Mouse (Mus musculus): ENCODE data around the gene Sst. TPM values are rescaled to one million over a fixed set of nuclear protein-coding genes. Genes with fewer than 3 reads are reported as not detected.
"Not testable (repeated sequence)": the region's sequence is repeated elsewhere in the genome, so short reads cannot be mapped to it uniquely, and the experiment has no call there.

The Sst gene
- total RNA-seq (2021): not detected

DNA sequence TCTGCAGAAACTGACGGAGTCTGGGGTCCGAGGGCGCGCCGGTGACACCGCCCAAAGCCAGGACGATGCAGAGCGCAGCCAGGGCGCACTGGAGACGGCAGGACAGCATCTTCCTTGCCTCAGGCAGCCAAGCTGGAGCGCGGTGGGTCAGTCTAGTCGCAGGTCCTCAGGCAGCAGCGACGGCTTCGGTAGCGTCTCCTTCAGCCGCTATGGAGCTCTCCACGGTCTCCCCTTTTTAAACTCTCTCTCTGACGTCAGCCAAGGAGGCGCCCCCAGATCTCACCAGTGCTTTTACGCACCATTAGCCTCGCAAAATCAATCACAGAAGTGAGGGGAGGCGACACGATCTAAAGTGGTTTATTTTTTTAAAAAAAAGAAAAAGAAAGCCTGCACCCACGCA, at the start of gene Sst:
Sst (minus strand) TSS at position 323 of the 400 bp plus-strand sequence.
- intact Hi-C loops (cut with DNase I): no loop called here
- no peak for DNase-seq

DNA sequence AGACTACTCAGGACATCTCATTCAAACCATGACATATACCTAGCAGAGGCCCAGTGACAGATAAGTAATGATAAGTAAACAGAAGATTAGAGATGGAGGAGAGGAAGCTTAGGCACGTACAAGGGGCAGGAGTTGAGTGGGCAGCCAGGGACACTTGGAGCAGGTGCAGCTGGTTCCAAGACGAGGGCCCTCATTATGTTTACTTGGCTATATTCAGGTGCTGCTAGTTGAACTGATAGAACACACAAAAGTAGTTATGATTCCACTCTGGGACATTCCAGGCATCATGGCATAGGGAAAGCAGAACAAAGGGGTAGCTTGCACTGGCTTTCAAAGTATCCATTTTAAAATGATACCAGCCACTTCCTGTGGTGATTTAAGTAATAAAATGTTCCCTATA, 43.6 kb upstream of the Sst start:
- intact Hi-C loops (cut with DNase I): no loop called here
- DNase-seq: no peak

DNA sequence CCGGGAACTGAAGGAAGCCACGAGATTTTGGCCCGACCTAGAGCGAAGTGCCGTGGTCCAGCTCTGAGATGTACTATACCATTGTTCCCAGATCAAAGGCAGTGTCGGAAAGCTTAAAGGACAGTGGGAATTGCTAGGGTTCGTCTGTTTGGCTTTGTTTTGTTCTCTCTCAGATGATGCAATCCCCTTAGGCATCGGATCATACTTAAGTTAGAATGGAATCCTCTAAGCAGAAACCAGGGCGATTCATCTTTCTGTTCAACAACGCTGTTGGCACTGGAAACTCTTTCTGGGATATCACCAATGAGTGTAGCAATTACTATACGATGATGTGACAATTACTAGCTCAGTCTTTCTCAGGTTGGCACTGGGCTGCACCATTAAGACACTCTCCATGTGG, 41.5 kb upstream of the Sst start, which contains the start of gene Rtp2:
Rtp2 (minus strand) TSS at position 101 of the 400 bp plus-strand sequence.
- DNase-seq: no peak
- intact Hi-C loops (cut with DNase I): no loop called here

DNA sequence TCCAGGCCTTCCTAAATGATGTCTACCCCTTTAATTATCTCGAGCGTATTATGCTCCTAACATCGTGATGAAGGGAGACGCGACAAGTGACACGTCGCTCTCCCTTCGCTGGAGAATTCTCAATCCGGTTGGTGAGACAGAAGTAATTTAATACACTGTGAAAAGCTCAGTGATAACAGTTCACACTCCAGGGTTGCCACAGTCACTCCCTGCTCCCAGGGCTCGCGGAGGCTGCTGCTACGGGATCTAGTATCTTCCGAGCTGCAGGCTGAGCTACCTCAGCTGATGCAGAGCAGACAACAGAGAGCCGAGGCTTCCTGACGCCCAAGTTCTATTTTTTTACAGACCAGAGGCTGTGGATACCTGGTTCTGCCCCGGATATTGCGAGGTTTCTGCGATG, 40.5 kb upstream of the Sst start:
- DNase-seq: no peak
- intact Hi-C loops (cut with DNase I): no loop called here

DNA sequence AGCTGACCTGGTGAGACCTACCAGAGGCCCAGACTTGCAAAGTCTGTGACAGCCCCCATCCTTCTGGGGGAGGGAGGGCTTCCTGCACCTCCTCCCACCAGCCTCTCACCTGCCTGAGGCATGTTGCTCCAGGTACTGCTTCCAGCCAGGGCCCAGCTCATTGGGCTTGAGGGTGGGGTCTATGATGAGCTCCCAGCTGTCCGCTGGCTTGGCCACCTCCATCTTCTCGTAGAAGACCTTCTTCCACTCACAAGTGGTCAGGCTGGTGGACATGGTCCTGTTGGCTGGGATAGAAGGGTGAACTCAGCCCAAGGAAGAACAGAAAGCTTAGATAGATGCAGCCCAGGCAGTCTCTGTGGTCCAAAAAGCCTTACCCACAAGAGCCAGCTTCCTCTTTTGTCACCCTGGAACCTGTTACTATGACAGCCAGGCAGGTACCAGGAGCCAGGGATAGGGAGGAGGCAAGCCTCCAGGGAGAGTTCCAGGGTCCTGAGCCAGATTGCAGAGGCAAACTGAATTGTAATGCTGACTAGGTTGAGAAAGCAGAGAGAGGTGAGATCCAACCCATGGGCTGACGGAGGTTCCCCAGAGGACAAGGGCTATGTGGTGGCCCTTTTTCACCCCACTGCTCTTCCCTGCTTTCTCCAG, 39.8 kb upstream of the Sst start:
- intact Hi-C loops (cut with DNase I): no loop called here
- no peak for DNase-seq

DNA sequence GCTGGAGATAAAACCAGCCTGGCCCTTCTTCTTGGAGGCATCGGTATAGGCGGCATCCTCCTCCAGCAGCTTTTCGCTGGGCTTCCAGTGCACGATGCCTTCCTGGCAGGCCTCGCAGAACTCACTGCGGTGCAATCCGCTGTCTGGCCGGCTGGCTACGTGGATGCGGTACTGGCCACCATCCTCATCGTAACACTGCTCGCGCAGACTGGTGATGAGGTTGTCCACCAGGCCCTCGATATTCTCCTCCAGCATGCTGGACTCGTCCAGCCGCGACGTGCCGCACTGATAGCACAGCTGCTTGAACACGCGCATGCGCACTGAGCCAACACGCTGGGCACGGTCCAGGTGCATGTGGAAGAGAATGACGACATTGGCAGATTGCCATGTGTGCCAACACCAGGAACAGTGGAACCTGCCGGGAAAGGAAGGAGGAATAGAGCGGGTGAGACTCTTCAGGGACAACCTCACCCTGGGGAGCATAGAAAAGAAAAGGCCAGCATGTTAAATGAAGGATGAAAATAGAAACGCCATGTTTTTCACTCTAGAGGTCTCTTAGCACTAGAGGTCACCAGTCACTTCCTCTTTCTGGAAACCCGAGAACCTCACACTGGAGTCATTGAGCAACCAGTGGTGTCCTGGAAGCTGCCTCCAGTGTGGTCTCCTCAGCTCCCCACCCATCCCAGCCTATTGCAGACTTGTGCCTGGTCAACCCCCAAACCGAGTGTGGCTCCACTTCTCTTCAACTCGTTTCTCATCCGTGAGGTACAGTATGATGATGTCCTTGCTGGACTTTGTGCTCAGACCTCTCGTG, 36.8 kb upstream of the Sst start:
- DNase-seq: no peak
- intact Hi-C loops (cut with DNase I): no loop called here

DNA sequence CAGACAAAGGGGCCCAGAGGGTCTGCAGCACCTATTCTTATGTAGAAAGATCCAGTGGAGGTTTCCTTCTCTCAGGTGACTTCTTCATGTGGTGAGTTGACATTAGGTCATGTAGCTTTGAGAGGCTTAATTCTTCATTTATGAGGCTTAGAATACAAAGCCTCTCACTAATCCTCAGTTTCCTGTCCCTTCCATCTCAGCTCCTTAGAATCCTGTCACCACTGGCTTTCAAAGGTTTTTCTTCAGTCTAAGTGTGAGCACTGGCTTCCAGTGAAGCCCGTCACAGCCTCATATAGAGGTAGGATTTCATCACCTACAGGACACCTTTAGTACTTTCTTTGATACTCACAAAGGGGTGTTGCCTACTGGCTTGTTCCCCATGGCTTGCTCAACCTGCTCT, 32.1 kb upstream of the Sst start:
- intact Hi-C loops (cut with DNase I): no loop called here
- DNase-seq: no peak

DNA sequence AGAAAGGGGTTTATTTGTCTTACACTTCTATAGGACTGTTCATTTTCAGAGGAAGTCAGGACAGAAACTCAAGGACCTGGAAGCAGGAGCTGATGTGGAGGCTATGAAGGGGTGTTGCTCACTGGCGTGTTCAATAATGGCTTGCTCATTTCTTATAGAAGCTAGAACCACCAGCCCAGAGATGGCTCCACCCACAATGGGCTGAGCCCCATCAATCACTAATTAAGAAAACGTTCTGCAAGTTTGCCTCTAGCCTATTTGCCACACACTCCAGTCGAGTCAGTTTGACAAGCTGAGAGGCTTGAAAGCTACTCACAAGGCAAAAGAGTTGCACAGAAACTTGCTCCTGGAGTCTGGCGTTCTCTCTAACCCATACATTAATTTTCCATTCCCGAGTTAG, 30.9 kb upstream of the Sst start:
- intact Hi-C loops (cut with DNase I): no loop called here
- no peak for DNase-seq

DNA sequence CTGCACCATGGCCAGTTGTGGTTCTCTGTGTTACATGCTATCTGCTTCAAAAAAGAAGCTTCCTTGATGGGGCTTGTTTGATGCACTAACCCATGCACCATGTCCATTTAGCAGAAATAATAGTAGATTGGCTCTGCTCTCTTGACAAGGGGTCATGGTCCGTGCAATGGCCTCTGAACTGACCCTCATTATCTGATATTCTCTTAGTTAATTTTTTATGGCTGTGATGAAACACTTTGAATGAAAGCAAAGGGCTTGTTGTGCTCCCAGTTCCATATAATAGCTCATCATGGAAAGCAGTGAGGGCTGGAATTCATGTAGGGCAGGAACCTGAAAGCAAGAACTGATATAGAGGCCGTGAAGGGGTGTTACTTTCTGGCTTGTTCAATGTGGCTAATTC, 28.7 kb upstream of the Sst start:
- no peak for DNase-seq
- intact Hi-C loops (cut with DNase I): no loop called here

DNA sequence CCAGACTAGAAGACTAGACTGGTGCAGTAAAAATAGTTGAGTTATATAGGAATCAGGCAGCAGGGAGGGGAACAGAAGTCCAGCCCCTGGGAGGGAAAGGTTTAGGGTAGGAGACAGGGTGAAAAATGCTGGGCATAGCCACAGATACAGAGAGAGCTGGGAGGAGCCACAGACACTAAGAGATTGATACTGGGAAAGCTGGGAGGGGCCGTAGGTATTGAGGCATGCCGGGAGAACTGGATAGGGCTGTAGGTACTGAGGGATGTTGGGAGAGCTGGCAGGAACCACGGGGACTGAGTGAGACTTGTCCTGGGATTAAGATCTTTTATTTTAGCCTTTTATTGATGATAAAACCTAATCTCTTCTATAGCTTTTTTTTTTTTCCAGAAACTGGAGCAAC, 22.6 kb upstream of the Sst start:
- intact Hi-C loops (cut with DNase I): no loop called here
- no peak for DNase-seq

DNA sequence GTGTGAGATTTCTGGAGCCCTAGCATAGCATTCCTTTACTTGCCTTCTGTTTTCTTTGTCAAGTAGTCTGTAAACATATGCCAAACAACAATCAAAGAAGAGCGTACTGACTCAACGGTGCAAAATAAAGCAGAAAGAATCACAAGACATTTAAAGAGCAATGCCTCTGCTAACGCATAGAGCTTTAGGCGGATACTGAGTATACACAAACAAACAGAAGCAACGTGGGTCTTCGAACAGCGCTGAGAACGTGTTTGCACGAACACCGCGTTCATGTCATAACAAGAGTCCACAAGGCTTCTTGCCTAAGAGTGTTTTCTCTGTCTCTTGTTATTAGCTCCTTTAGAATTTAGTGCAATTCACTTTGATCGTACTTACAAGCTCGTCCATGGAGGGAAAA, 22.0 kb upstream of the Sst start:
- intact Hi-C loops (cut with DNase I): no loop called here
- DNase-seq: no peak

DNA sequence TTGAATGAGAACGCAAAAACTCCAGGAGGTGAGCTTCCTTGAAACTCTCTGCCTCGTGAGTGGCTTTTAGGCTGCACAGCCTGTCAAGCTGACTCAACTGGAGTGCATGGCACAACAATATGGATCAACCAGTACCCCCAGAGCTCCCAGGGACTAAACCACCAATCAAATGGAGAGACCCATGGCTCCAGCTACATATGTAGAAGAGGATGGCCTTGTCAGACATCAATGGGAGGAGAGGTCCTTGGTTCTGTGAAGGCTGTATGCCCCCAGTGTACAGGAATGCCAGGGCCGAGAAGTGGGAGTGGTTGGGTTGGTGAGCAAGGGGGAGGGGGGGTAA, 18.2 kb upstream of the Sst start:
- intact Hi-C loops (cut with DNase I); DNase-seq: not testable (repeated sequence)

DNA sequence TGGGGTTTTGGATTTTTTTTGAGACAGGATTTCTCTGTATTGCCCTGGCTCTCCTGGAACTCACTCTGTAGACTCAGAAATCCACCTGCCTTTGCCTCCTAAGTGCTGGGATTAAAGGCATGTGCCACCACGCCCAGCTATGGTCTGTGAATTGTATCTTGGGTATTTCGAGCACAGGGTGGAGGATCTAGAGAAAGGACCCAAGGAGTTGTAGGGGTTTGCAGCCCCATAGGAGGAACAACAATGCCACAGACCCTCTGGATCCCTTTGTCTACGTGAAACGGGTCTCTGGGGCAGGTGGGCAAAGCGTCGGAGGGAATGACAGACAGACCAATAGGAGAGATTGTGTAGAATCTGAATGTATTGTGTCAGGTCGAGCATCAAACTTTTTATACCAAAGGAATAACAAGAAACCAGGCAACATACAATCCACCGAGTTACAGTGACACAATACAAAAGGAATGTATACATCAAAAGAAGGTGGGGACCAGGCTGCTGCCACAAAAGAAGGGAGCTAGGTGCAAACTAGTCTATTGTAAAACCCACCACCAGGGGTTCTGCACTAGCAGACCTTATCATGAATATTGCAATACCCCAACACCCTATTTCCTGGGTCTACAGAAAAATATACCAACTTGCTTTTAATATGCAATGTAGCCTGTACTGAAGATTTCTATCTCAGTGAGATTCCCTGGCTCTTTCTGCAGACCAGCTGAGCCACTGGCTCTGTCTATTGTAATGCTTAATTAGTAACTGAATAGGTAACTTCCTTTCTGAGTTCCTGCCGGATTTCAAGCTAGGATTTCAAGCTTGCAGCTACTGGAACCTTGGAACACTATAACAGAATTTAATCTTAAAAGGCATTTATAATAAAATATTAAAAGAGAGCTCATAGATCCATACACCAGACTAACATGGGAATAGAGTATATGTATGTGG, 17.6 kb upstream of the Sst start:
- DNase-seq; intact Hi-C loops (cut with DNase I): not testable (repeated sequence)

DNA sequence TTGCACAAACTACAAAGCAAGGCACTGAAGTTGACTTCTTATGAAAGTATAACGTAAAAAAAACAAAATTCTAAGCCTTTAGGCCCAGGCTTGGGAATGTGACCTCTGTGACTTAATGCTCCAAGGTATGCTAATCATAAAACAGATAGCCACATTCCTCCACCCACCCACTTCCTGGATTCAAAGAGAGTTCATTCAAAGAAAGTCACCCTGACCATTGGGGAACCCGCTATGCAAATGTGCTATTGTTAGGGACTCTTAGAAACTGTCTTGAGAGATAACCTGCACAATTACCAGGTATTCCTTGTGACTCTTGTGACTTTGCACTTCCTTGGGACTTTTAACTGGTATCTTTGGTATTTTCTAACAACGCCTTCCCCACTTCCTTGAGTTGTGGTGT, 15.8 kb upstream of the Sst start:
- DNase-seq; intact Hi-C loops (cut with DNase I): not testable (repeated sequence)

DNA sequence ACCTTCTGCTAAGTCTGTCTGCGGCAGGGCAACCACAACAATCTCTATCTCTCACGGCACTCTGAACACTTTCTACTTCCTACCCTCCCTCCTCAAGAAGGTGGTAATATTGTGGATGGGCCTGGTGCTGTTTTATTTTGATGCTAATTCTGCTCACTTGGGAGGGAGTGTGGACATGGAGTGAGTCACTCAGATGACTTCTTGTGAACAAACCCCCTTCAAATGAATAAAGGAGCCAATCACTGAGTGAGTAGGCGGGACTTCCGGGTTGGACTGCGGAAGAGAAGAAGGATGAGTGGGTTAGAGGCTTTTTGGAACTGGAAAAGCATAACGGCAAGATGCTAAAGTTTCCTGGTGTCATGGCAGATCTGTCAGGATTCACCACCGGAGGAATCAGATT, 10.7 kb upstream of the Sst start:
- intact Hi-C loops (cut with DNase I): no loop called here
- no peak for DNase-seq

DNA sequence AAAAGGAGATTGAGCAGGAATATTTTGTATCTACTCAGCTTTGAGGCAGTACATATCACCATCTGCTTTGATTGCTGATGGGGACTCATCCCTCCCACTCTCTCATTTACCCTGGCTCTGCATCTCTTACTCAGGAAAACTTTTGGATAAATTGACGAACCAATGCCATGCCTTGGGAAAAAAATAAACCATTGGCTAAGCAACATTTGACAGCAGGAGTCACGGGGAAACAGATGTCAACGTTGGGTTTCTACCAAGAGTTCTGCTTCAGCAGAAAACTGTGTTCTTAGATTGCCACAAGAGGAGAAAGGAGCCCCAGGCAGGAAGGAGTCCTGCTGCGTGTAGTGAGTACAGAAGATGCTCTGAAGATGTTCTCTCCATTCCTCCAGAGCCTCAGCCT, 9.3 kb upstream of the Sst start:
- intact Hi-C loops (cut with DNase I): no loop called here
- no peak for DNase-seq

DNA sequence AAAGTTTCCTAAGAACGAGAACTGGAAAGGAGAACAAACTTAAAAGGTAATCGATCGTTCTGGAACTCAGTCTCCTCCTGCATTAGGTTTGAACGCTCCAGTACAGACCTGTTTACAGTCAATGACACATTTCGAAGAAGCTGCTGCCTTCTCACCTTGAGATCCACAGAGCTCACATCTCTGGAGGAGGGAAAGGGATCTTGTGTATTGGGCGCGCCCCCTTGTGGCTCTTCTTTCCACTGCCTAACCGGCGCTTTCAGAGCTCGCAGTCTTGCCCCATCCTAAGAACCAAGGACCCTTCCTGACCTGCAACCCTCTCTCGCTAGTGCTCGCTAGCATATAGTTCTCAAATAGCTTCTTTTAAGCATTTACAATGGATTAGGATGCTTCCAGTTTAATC, 8.1 kb upstream of the Sst start:
- intact Hi-C loops (cut with DNase I): loop anchor here (1.0 kb wide), 3 partner anchors 54 to 447 kb away; no protein-coding TSS in a partner anchor

DNA sequence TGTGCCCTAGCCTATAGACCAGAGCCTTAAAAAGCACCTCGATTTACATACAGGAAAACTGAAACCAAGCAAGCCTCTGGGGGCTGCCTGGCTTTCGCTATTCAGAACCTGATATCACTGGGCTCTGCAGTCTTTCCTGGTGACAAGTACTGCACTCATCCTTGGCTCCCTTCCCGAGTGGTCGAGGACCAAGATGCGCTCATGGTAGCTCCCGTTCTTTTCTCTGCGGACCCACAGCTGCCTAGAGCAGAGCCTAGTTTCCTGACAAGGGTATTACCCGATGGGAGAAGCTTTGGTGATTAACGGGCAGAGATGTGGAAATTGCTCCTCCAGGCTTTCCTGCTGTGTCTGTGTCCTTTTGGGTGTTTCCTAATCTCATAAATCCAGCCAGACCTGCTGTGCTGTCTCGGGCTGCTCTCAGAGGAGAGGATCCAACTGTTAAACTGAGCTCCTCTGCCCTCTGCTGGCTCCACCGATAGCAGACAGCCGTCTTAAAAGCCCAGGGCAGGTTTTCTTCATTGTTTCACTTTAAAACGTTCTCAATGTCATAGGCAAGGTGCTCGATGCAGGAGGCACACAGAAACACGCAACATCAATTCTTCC, 7.3 kb upstream of the Sst start:
- DNase-seq: peak; percentile 74 to 78
- intact Hi-C loops (cut with DNase I): loop anchor here (1.0 kb wide), 2 partner anchors 348 to 446 kb away; no protein-coding TSS in a partner anchor

More for the DNA sequence above, 8.1 kb upstream of the Sst start:
- DNase-seq: peak; percentile 77 to 85

DNA sequence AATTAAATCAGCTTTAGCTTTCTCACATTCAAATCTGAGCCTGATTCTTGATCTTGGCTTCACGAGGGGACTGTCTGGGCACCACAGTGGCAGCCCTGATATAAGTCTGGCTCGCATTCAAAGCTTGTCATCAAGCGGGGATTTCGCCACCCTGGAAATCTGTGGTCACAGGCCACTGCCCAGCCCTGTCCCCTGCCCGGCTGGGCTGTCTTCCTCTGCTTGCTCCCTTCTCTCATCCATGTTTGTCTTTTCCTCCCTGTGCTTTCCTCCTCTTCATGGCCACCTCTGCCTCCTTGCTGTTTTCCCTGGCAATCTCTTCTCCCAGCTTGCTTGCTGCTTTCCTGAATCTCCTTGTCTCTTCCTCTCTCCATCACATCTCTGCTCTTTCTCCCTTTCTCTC, 6.7 kb upstream of the Sst start:
- intact Hi-C loops (cut with DNase I): no loop called here

DNA sequence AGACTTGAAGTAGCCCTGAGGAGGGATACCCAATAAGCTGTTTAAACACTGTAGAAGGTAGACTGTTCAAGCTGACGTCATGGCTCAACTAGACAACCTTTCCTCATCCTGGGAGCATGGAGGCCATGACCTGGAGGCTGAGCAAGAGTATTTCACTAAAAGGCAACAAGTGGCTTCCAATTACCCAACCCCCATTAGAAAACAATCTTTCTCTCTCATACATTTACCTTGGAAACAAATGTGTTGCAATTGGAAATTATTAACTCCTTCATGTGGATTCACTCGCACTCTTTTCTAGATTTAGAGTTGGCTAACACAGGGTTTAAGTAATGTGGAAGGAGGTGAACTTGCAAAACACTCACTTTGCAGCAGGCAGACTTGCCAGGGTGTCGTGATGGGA, 4.4 kb upstream of the Sst start:
- no peak for DNase-seq
- intact Hi-C loops (cut with DNase I): no loop called here

More for the DNA sequence above, 6.7 kb upstream of the Sst start:
- DNase-seq: no peak

DNA sequence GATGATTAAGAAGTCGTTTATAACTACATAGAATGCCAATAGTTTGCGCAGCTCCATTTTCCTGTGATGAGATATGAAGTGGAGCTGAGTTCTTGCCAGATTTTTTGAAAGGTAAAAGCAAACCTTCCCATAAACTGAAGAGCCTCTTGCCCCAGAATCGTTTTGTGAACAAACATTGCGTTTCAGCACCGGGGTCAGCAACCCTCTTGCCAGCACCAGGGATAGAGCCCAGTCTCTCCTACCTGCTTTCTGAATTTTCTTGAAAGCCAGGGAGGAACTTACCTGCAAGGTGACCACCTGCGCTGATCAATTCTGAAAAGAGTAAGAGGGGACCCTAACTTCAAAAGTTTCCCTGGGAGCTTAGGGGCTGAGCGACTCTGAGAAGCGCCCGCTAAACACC, 607 bp downstream of the Sst start:
- intact Hi-C loops (cut with DNase I): no loop called here
- peak; percentile 4 to 27 for DNase-seq

All from heart, postnatal 10 days (tissue).